Mouse (Mus musculus): ENCODE data around the gene Pomp. TPM values are rescaled to one million over a fixed set of nuclear protein-coding genes. Genes with fewer than 3 reads are reported as not detected.

The Pomp gene
- 115 and 148 TPM in 2 replicates for polyA plus RNA-seq (2012; rRNA removed)

GRCm38 (mm10) chr5:147860449-147861261 is at the start of gene Pomp:
Gene Pomp (plus strand): TSS chr5:147860461.

GRCm38 (mm10) chr5:147894455-147895076 is 34.3 kb downstream of the Pomp start, which contains the start of gene Slc46a3:
Gene Slc46a3 (minus strand): TSS chr5:147894815.

Other genes starting within 250 kb of the Pomp start
- 0.98 and 1.2 TPM in 2 replicates for gene Flt1, start 134.4 kb upstream of the Pomp start, polyA plus RNA-seq (2012; rRNA removed)
- 15.1 and 16.7 TPM in 2 replicates for gene Slc46a3, start 34.4 kb downstream of the Pomp start, polyA plus RNA-seq (2012; rRNA removed)
- 0.42 and 0.48 TPM in 2 replicates for gene Mtus2, start 96.9 kb downstream of the Pomp start, polyA plus RNA-seq (2012; rRNA removed)

All from liver, embryonic 14 days (tissue).